Mouse (Mus musculus) large intestine, adult 2 months (tissue): ENCODE measurements around the gene Gpr152. TPM values are rescaled to one million over a fixed set of nuclear protein-coding genes. Genes with fewer than 3 reads are reported as not detected.

ENCODE experiments used
- DNase-seq: peaks from one replicate; pipeline ENCODE4 v3.0.0-alpha.2; 2012; ENCODE audit warnings: low read depth, low spot score
- WGBS: fragments of 180-500 bp; shearing (Covaris S2); methylation state at CpG from one replicate; pipeline ENCODE4 v1.1.7; 2018; 5-methylcytosine and 5-hydroxymethylcytosine counted together
- polyA plus RNA-seq: library from polyadenylated mRNA; depleted of rRNA; stranded (reverse); fragments of >200 nt; gene quantifications from 2 replicates; pipeline ENCODE4 v1.2.3, GENCODE M21; 2012

Gene Gpr152
- polyA plus RNA-seq, 1 experiment: not detected

- DNase-seq: no peak
- WGBS: 91% methylated on average over 2 of the region's 2 CpGs
These were observed 25.1 kb downstream of the Gpr152 start for GRCm38 (mm10) chr19:4164721-4165120.

GRCm38 (mm10) chr19:4166678-4167476 lies 27.3 kb downstream of the Gpr152 start:
- 62% methylated on average over 9 of the region's 9 CpGs for WGBS
- no peak for DNase-seq

DNA sequence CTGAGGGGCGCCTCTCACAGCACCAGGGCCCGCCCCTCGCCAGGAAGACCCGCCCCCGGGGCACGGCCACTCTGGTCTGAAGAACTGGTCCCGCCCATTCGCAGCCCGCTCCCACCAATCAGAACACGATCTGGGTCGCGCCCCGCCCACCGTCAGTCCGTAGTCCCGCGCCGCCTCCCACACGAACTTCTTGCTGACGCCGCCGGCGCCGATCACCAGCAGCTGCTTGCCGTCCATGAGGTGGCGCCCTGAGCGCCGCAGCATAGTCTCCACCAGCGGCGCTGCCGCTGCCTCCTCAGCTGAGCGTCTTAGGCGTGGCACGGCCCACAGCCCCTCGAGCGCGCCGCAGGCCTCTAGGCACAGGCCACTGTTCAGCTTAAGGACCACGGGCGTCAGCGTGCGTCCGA lies 29.8 kb downstream of the Gpr152 start:
- DNase-seq: peak; percentile 78
- WGBS: under 1% methylated on average over 43 of the region's 43 CpGs

DNA sequence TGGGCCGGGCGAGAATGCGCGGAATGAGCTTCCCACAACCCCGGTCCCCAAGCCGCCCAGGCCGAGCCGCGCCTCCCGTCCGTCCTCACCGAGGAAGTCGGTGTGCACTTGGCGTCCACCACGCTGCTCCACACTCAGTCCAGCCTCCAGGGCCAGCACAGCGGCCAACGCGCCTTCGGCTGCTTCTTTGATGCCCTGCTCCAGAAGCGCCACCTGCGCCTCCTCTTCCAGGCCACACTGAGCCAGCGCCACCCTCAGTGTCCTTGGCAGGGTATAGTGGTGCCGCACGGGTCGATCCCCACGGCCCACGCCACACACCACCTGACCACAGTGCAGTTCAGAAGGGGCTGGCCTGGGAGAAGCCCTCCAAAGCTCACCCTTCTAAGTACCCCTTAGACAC lies 30.2 kb downstream of the Gpr152 start:
- 4% methylated on average over 27 of the region's 27 CpGs for WGBS
- no peak for DNase-seq

- no peak for DNase-seq
- WGBS: 93% methylated on average over 10 of the region's 10 CpGs
These were observed 31.3 kb downstream of the Gpr152 start for GRCm38 (mm10) chr19:4170723-4171392.

- WGBS: 72% methylated on average over 13 of the region's 13 CpGs
- no peak for DNase-seq
These were observed 32.1 kb downstream of the Gpr152 start for GRCm38 (mm10) chr19:4171393-4172290.

DNA sequence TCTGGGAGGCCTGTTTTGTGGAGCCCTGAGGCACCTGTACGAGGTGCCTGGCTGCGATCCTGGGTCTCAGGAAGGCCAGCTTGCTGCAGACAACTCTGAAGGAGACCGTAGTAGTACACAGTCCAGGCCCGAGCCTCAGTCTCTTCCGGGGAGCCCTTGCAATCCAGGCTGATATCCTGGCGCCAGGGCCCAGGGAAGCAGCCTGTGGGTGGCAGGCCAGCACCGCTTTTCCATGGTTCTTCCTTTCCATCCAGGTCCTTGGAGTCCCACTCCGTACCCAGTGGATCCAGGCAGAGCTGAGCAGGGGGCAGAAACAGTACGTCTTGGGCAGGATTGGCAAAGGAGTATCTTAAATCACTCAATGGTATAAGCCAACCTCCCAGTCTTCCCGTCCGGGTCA lies 33.3 kb downstream of the Gpr152 start:
- DNase-seq: no peak
- WGBS: 81% methylated on average over 11 of the region's 11 CpGs

- no peak for DNase-seq
- 8% methylated on average over 11 of the region's 11 CpGs for whole genome bisulfite sequencing
These were observed 35.9 kb downstream of the Gpr152 start, which contains the start of gene Carns1 for GRCm38 (mm10) chr19:4175368-4175947. Gene Carns1 (minus strand): TSS chr19:4175479.

- DNase-seq: no peak
- 86% methylated on average over 7 of the region's 7 CpGs for WGBS
These were observed 40.8 kb downstream of the Gpr152 start for GRCm38 (mm10) chr19:4180411-4180810.

DNA sequence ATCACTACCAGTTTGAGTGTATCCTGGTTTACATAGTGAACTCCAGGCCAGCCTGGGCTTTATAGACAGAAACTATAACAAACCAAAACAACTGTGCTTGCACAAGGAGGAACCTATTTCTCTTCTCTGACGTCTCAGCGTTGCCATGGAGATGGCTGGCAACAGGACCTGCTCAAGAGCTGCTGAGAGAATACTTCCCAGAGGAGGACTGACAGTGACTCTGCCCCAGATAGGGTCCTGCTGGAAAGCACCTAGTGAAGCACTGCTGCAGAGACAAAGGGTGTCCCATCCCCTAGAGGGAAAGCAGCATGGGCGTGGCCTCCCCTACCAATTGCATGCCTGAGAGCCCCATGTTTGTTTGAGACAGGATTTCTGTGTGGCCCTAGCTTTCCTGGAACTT lies 42.3 kb downstream of the Gpr152 start:
- peak; percentile 64 for DNase-seq
- WGBS: 24% methylated on average over 3 of the region's 3 CpGs

- no peak for DNase-seq
- 93% methylated on average over 2 of the region's 2 CpGs for WGBS
These were observed 44.1 kb downstream of the Gpr152 start for GRCm38 (mm10) chr19:4183689-4184088.

DNA sequence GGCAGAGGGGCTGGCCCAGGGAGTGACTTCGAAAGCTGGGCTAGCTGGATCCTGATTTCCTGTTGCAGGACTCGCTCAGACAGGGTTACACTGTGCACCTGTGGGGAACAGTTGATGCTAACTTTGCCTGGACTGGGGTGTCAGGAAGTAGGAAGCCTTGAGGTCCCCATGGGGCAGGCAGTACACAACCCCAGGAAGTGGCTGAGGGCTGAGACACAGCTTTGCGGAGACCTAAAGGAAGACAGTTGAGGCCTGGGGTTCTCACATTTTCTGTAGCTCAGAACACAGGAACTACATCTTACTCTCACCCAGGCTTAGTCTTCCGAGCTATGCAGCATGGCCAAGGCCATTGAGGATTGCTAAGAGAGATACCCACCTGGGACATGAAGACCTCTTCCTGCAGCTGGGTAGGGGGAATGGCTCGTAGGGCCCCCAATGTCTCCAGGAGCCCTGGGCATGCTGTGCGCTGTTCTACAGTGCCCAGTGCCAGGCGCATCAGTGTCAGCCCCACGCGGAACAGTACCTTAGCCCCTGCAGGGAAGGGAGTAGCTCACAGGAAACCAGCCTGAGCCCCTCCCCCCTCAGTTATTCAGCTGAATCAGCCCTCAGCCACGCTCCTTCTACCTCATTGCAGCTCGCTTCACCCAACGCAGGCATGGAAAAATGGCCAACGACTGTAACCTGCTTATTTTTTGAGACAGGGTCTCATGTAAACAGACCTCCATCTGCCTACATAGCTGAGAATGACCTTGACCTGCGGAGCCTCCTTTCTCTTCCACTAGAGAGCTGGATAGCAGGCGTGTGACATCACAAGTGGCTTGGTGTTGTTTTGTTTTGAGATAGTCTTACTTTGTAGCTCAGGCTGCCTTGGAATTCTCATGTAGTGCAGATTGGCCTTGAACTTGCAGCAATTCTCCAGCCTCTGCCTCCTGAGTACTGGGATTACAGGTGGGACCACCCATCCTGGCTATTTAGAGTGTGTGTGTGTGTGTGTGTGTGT lies 45.7 kb downstream of the Gpr152 start:
- WGBS: 63% methylated on average over 15 of the region's 15 CpGs
- DNase-seq: no peak

- 74% methylated on average over 3 of the region's 3 CpGs for WGBS
- no peak for DNase-seq
These were observed 47.7 kb downstream of the Gpr152 start for GRCm38 (mm10) chr19:4187303-4187702.

GRCm38 (mm10) chr19:4189051-4189620 lies 49.5 kb downstream of the Gpr152 start:
- DNase-seq: no peak
- 90% methylated on average over 12 of the region's 12 CpGs for WGBS

- WGBS: 38% methylated on average over 4 of the region's 4 CpGs
- no peak for DNase-seq
These were observed 51.3 kb downstream of the Gpr152 start, which contains the start of gene Tbc1d10c for GRCm38 (mm10) chr19:4190831-4191334. Gene Tbc1d10c (minus strand): TSS chr19:4191284.

- DNase-seq: peak; percentile 85
- WGBS: under 1% methylated on average over 47 of the region's 47 CpGs
These were observed 52.1 kb downstream of the Gpr152 start, which contains the start of gene Ppp1ca for GRCm38 (mm10) chr19:4191528-4192250. Gene Ppp1ca (plus strand): TSS chr19:4192065.
